Mouse (Mus musculus) layer of hippocampus, postnatal 25 days (tissue): ENCODE data around the gene Olfr798. TPM values are rescaled to one million over a fixed set of nuclear protein-coding genes. Genes with fewer than 3 reads are reported as not detected.

Experiments used
- DNase-seq, 2 experiments: peaks; one replicate each; pipeline ENCODE4 v3.0.0; 2022; ENCODE audit warnings: mixed read lengths in 2 of 2, low spot score in 1 of 2; ENCODE audit errors: extremely low spot score in 1 of 2
- microRNA-seq, 2 experiments: library from miRNA; unstranded; fragments of <30 nt; microRNA quantifications; one replicate each; pipeline ENCODE4 v1.2.0; 2021
- total RNA-seq, 2 experiments: library from RNA; stranded (reverse); gene quantifications; 2 replicates each; pipeline ENCODE4 v1.2.3; 2021

Olfr798 gene
- not detected for total RNA-seq

GRCm38 (mm10) chr10:129627834-129628233 lies at the start of gene Olfr798:
Olfr798 (minus strand) TSS chr10:129627934.
- no peak for DNase-seq

DNA sequence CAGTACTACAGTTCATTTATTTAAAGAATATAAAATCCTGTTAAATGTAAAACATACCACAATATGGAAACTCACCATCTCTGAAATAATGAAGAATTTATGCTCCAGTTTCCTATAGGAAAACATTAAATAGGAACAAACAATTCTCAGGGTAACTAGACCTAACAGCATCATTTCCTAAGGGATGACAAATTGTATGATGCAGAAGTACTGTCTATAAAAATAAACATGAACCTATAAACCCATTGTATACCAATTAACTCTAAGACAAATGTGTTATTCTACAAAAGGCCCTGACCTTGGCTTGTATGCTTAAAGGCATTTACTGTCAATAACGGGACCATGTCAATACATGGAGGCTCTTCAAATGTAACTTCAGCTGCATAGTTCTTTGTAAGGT lies 46.0 kb upstream of the Olfr798 start, which contains the start of gene Olfr801:
TSS of gene Olfr801 (minus strand) at position 101 of the 400 bp plus-strand sequence.
- DNase-seq, result no peak

DNA sequence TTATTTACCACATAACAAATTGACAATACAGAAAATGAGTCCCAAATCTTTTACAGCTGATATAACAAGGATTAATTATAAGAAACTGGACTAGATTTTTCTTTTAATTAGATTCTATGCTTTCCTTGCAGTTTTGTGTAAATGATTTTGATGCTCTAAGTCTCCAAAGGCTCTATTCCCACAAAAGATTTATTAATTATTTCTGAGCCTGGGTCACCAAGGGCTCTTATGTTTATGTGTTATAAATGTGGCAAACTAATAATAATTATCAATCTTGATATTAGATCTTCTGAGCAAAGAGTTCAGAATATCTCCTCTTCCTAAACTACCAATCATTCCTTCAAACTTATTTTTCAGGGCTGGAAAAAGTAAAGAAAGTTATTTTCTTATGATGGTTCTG lies 29.7 kb upstream of the Olfr798 start, which contains the start of gene Olfr800:
TSS of gene Olfr800 (plus strand) at position 301 of the 400 bp plus-strand sequence.
- no peak for DNase-seq

DNA sequence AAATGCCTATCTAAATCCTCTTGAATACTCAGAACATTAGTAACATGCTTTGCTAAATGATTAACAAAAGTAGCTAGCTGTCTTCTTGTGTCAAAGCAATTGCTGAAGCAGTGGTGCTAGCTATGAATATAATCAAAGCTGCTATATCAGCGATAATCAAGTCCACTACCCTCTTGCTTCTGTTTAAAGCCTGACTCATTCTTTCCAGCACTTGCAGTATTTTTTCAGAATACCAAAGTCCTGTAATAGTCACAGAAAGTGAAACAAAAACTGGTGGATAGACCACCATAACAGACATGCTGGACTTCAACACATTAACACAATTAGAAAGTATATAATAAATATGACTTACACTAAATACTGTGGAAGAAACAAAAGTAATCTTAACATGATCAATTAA lies 24.0 kb upstream of the Olfr798 start:
- no peak for DNase-seq

- no peak for DNase-seq
Measured at GRCm38 (mm10) chr10:129637184-129637583, 9.4 kb upstream of the Olfr798 start, which contains the start of gene Olfr799. Olfr799 (plus strand) TSS chr10:129637484.

DNA sequence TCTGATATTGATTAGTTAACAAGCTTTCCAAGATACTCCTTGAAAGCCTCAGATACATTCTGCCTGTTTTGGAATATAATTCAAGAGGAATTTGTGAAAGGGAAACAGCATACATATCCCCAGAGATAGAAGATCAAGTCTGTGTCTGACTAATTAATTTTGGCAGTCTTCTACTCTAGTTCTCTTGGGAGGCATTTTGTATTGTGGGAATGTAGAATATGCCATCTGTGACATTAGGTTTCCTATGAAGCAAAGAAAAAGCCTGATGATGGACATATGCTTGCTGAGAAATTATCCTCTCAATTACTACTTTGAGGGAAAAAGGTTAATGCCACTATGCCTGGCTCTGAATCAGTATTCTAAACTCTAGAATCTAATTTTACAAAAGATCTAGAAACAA lies 4.5 kb downstream of the Olfr798 start:
- no peak for DNase-seq

- DNase-seq, result no peak
Measured at GRCm38 (mm10) chr10:129621724-129622123, 6.0 kb downstream of the Olfr798 start.

- DNase-seq, result no peak
Measured at GRCm38 (mm10) chr10:129612470-129612869, 15.3 kb downstream of the Olfr798 start, which contains the start of gene Olfr796. Olfr796 (minus strand) TSS chr10:129612570.

DNA sequence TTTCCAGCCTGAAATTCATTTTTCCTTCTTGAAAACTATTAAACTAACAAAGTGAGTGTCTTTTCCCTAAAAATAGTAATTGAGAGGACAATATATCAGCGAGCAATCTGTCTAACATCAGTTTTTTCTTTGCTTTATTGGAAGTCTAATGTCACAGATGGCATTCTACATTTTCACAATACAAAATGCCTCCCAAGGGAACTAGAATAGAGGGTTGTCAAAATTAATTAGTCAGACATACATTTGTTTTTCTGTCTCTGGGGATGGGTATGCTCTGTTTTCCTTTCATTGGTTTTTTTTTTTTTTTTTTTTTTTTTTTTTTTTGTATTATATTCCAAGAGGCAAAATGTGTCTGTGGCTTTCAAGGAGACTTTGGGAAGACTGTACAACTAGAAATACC lies 50.7 kb downstream of the Olfr798 start:
- no peak for DNase-seq

Small RNA genes lying within 50 kb of the gene (microRNA-seq; reads per million reads assigned to microRNA genes)
- gene Gm23252, result 0 reads per million in 2 experiments

Other genes with a start within 250 kb of the Olfr798 start
- under 1 TPM in 1 of 2 experiments, not detected in 1; 0.31 TPM for gene Olfr784, start 243.9 kb downstream of the Olfr798 start, total RNA-seq
- gene Olfr785, start 222.5 kb downstream of the Olfr798 start, total RNA-seq, result not detected
- gene Olfr786, start 200.6 kb downstream of the Olfr798 start, total RNA-seq, result not detected
- gene Olfr787, start 166.1 kb downstream of the Olfr798 start, total RNA-seq, result not detected
- gene Olfr788, start 156.9 kb downstream of the Olfr798 start, total RNA-seq, result not detected
- not detected for gene Olfr789, start 143.2 kb downstream of the Olfr798 start, total RNA-seq
- gene Olfr790, start 129.4 kb downstream of the Olfr798 start, total RNA-seq, result not detected
- not detected for gene Olfr791, start 106.1 kb downstream of the Olfr798 start, total RNA-seq
- not detected for gene Olfr792, start 88.8 kb downstream of the Olfr798 start, total RNA-seq
- not detected for gene Olfr794, start 60.3 kb downstream of the Olfr798 start, total RNA-seq
- not detected for gene Olfr796, start 15.4 kb downstream of the Olfr798 start, total RNA-seq
- gene Olfr799, start 9.6 kb upstream of the Olfr798 start, total RNA-seq, result not detected
- gene Olfr800, start 29.8 kb upstream of the Olfr798 start, total RNA-seq, result not detected
- gene Olfr801, start 45.9 kb upstream of the Olfr798 start, total RNA-seq, result not detected
- not detected for gene Olfr802, start 60.2 kb upstream of the Olfr798 start, total RNA-seq
- gene Olfr803, start 66.4 kb upstream of the Olfr798 start, total RNA-seq, result not detected
- not detected for gene Olfr804, start 75.3 kb upstream of the Olfr798 start, total RNA-seq
- gene Olfr805, start 101.4 kb upstream of the Olfr798 start, total RNA-seq, result not detected
- gene Olfr806, start 114.0 kb upstream of the Olfr798 start, total RNA-seq, result not detected
- not detected for gene Olfr807, start 129.9 kb upstream of the Olfr798 start, total RNA-seq
- gene Olfr808, start 137.5 kb upstream of the Olfr798 start, total RNA-seq, result not detected
- not detected for gene Olfr809, start 146.7 kb upstream of the Olfr798 start, total RNA-seq
- not detected for gene Olfr810, start 167.0 kb upstream of the Olfr798 start, total RNA-seq
- gene Olfr811, start 176.5 kb upstream of the Olfr798 start, total RNA-seq, result not detected
- not detected for gene Olfr812, start 218.2 kb upstream of the Olfr798 start, total RNA-seq
- not detected for gene Olfr813, start 227.4 kb upstream of the Olfr798 start, total RNA-seq